Mouse (Mus musculus) liver, postnatal 0 days (tissue): ENCODE measurements at regions not wholly inside any gene's neighbourhood (a gene's known extent, or its start where the extent isn't known, plus 50 kb on each side); places are given as distances from the start of the nearest gene placed in this dataset.

Source experiments
- CTCF ChIP-seq: sonication (generic); IDR thresholded peaks from 2 replicates; pipeline ENCODE4 v1.5.1; 2016; ENCODE audit warnings: antibody characterized with exemption, low read depth
- EP300 ChIP-seq: IDR thresholded peaks from 2 replicates; pipeline ENCODE4 v1.6.1; 2016; ENCODE audit warnings: antibody characterized with exemption, low read depth, mild to moderate bottlenecking

GRCm38 (mm10) chr2:123349625-123350346, 584.7 kb downstream of the Sqor start:
- no peak for TF ChIP-seq CTCF
- TF ChIP-seq EP300: no peak
